Mouse (Mus musculus) spleen, adult 2 months (tissue): Measurements from ENCODE around the gene E2f1. TPM values are rescaled to one million over a fixed set of nuclear protein-coding genes. Genes with fewer than 3 reads are reported as not detected.

Experiments
- DNase-seq, 2 experiments: peaks; one replicate each; pipeline versions ENCODE4 v3.0.0 to v3.0.0-alpha.2; 2012 to 2021; ENCODE audit warnings: low spot score in 2 of 2, low read depth in 1 of 2
- H3K27ac ChIP-seq: fragments of 200-500 bp; 2 replicates; pipeline ENCODE4 v1.5.1; 2012; ENCODE audit warnings: low read length, inconsistent platforms; ENCODE audit not compliant: insufficient read depth
- H3K27me3 ChIP-seq: fragments of 200-500 bp; 2 replicates; pipeline ENCODE4 v1.6.1; 2012; ENCODE audit warnings: mild to moderate bottlenecking, moderate library complexity, low read length, inconsistent platforms; ENCODE audit not compliant: control insufficient read depth, insufficient read depth
- H3K36me3 ChIP-seq: fragments of 200-500 bp; 2 replicates; pipeline ENCODE4 v1.6.1; 2012; ENCODE audit warnings: mild to moderate bottlenecking, low read length, inconsistent platforms; ENCODE audit not compliant: control insufficient read depth, insufficient read depth
- H3K4me1 ChIP-seq: fragments of 200-500 bp; 2 replicates; pipeline ENCODE4 v1.6.1; 2011; ENCODE audit warnings: inconsistent platforms; ENCODE audit not compliant: control insufficient read depth, insufficient read depth, insufficient read length
- H3K4me3 ChIP-seq: fragments of 200-500 bp; 2 replicates; pipeline ENCODE4 v1.5.1; 2011; ENCODE audit warnings: mild to moderate bottlenecking, inconsistent platforms; ENCODE audit not compliant: insufficient read depth, insufficient read length; ENCODE audit errors: extremely low read depth
- CTCF ChIP-seq: fragments of 200-500 bp; IDR thresholded peaks from 2 replicates; pipeline ENCODE4 v1.5.1; 2011; ENCODE audit warnings: mild to moderate bottlenecking, inconsistent platforms; ENCODE audit not compliant: insufficient read depth, insufficient read length, insufficient replicate concordance; ENCODE audit errors: extremely low read depth
- POLR2A ChIP-seq: fragments of 200-500 bp; IDR thresholded peaks from 2 replicates; pipeline ENCODE4 v1.6.1; 2011; ENCODE audit warnings: low read depth, low read length, inconsistent platforms
- WGBS: fragments of 180-500 bp; shearing (Covaris S2); methylation state at CpG from one replicate; pipeline ENCODE4 v1.1.7; 2018; 5-methylcytosine and 5-hydroxymethylcytosine counted together
- polyA plus RNA-seq: library from polyadenylated mRNA; depleted of rRNA; stranded (reverse); fragments of >200 nt; gene quantifications from 2 replicates; pipeline ENCODE4 v1.2.3, GENCODE M21; 2012

Gene E2f1
- polyA plus RNA-seq, 1 experiment: 11.0 TPM

DNA sequence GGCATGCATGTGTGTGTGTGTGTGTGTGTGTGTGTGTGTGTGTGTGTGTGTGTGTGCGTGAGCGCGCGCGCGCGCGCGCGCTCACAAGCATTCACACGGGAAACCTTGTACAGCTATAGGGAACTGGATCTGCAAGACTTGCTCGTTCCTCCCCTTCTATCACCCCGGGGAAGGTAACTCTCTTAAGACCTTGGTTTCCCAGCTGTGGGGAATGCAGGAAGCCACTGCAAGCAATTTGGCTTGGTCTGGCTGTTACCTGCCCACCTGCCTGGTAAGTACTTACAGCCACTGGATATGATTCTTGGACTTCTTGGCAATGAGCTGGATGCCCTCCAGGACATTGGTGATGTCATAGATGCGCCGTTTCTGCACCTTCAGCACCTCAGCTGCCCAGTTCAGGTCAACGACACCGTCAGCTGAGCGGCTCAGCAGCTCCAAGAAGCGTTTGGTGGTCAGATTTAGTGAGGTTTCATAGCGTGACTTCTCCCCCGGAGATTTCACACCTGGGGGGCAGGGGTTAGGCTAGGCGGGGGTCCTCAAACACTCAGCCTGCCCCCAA, 6.0 kb downstream of the E2f1 start:
- Histone ChIP-seq H3K27ac (no peak overlapping the region), H3K27me3 (no peaks in the 10 kb centered on the region), H3K4me1 (peaks cover 2% of the 10 kb centered on the region), H3K36me3 (peaks cover 2% of the 10 kb centered on the region; the same call in 1 of the 2 replicates), H3K4me3 (no peak overlapping the region)
- TF ChIP-seq CTCF: no peak
- TF ChIP-seq POLR2A: no peak
- WGBS: 95% methylated on average over 22 of the region's 22 CpGs
- DNase-seq: no peak

DNA sequence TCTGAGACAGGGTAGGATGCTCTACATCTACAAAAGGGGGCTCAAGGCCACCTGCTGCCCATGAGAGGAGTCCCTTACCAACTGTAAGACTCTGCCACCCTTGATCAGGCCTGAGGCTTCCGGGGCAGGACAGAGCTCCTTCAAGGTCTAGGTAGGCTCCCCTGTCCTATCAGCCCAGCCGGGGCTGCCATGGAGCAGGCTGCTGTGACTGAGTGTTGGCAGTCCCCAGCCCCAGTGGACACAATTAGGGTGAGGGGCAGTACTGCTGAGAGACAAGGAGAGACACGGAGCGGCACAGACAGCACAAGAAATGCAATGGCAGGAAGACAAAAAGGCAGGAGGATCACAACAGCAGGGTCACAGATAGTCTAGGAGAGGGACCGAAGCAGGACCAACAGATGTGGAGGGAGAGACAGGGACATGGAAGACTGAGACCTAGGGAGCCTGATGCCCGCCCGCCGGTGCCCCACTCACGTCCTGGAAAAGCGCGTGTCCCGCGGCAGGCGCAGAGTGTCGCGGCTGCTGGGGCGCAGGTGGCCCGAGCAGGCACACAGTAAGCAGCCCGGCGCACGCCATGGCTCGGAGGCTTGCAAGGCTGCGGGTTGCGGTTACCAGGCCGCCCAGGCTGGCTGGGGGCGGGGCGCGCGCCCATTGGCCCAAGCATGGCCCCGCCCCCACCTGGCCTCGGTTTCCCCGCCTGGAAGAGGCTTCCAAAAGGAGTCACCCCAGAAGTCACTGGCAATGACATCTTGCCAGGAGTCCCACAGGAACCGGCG, 11.2 kb downstream of the E2f1 start, which contains the start of gene Necab3:
Gene Necab3 (minus strand): TSS at position 627 of the 776 bp plus-strand sequence.
- DNase-seq: no peak
- H3K4me1 ChIP-seq: peaks cover 8% of the 10 kb centered on the region
- no peaks in the 10 kb centered on the region for H3K27me3 ChIP-seq
- H3K4me3 ChIP-seq: peak within 1 kb of the TSS; percentile 43
- WGBS: 14% methylated on average over 33 of the region's 34 CpGs
- H3K27ac ChIP-seq: no peak within 1 kb of the TSS
- TF ChIP-seq POLR2A (no peak), CTCF (no peak)
- peaks cover 2% of the 10 kb centered on the region; the same call in 1 of the 2 replicates for H3K36me3 ChIP-seq

DNA sequence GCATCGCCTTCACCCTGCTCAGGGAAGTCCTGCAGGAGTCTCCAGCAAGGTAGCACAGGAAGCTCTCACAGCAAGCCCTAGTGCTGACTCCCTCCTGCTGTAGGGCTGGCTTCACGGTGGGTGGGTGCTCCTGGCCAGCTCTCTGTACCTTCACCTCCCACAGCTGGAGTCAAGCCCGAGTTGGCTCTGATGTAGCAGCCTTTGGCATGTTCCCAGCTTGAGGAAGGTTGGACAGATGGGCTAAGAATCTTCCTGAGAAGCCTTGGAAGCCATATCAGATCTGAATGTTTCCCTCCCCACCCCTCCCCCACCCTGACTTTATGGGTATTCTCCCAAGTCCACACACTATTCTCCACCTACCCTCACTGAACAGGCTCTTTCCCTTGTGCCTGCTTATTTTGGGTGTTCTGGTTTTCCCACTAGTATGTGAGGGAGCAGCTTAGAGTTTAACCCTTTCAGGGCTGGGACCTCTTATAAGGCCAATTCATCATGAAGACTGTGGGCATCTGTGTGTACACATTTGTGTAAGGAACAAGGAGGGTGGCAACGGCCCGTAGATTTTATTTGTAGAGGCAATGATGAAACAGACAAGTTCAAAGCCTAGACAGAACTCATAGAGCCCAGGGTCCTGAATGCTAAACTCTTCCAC, 12.4 kb downstream of the E2f1 start:
- H3K4me3 ChIP-seq: no peak overlapping the region
- peaks cover 12% of the 10 kb centered on the region for H3K4me1 ChIP-seq
- H3K27ac ChIP-seq: no peak overlapping the region
- H3K36me3 ChIP-seq: peaks cover 2% of the 10 kb centered on the region; the same call in 1 of the 2 replicates
- TF ChIP-seq CTCF: no peak
- TF ChIP-seq POLR2A: no peak
- no peaks in the 10 kb centered on the region for H3K27me3 ChIP-seq
- no peak for DNase-seq
- 72% methylated on average over 5 of the region's 5 CpGs for WGBS

DNA sequence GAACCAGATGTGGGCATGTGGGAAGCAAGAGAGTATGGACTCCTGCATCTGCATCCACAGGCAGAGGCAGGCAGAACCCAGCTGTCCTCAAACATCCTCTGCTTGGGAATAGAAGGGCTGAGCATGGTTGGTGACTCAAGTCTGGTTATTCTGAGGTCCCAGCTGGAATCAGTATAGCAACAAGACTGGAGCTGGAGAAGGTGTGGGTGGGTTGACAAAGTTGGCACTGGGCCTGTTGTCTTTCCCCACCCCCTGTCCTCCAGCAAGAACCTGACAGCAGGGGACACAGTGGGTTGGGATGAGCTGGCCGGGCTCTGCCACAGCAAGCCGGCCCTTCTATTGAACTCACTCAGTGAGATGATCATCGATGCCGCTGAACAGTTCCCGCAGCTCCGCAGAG, 14.5 kb downstream of the E2f1 start:
- H3K27ac ChIP-seq: no peak overlapping the region
- TF ChIP-seq CTCF (no peak), POLR2A (no peak)
- WGBS: 94% methylated on average over 6 of the region's 6 CpGs
- no peaks in the 10 kb centered on the region for H3K36me3 ChIP-seq
- H3K4me3 ChIP-seq: no peak overlapping the region
- H3K4me1 ChIP-seq: peaks cover 16% of the 10 kb centered on the region
- H3K27me3 ChIP-seq: no peaks in the 10 kb centered on the region
- DNase-seq: no peak

DNA sequence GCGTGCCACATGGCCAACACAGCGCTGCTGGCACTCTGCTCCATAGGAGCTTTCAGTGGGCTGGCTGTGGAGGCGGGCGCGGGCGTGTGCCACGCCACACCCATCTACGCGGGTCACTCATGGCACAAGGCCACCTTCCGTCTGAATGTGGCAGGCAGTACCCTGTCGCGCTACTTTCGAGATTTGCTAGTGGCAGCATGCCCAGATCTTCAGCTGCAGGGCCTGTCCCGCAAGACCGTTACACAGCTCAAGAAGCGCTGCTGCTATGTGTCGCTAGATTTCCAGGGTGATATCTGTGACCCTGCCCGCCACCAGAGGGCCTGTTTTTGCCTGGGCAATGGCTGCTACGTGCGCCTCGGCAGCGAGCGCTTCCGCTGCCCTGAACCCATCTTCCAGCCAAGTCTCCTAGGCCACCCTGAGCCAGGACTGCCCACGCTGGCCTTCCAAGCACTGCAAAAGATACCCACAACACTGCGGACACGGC, 17.2 kb downstream of the E2f1 start:
- H3K4me3 ChIP-seq: peak overlapping the region; percentile 40; the same call in 1 of the 2 replicates
- peak; percentile 40 to 67 for DNase-seq
- H3K4me1 ChIP-seq: peaks cover 14% of the 10 kb centered on the region; the same call in 1 of the 2 replicates
- TF ChIP-seq POLR2A (no peak), CTCF (peak; percentile 65; the same call in 1 of the 2 replicates)
- no peaks in the 10 kb centered on the region for H3K36me3 ChIP-seq
- 23% methylated on average over 27 of the region's 27 CpGs for WGBS
- H3K27ac ChIP-seq: no peak overlapping the region
- no peaks in the 10 kb centered on the region for H3K27me3 ChIP-seq

DNA sequence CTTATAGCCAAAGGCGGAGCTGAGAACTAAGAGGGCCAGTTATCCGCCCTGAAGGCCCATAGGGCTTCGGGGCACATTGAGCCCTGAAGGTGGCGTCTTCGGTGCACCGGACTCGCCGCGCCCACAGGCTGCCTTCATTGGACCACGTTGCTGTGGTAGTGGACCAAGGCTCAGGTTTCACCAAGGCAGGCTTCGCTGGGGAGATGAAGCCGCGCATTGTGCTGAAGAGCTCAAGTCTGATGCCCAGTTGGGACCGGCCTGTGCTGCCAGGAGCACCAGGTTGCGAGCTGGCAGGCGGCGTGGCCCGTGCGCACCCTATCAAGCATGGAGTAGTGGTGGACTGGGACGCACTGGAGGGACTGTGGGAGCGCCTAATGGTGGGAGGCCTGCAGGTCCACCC, 17.8 kb downstream of the E2f1 start:
- Histone ChIP-seq H3K4me1 (peaks cover 14% of the 10 kb centered on the region; the same call in 1 of the 2 replicates), H3K27ac (no peak overlapping the region), H3K36me3 (no peaks in the 10 kb centered on the region), H3K27me3 (no peaks in the 10 kb centered on the region), H3K4me3 (no peak overlapping the region)
- no peak for TF ChIP-seq POLR2A
- TF ChIP-seq CTCF: no peak
- WGBS: 62% methylated on average over 21 of the region's 21 CpGs
- DNase-seq: no peak
